Mouse (Mus musculus) limb, embryonic 14.5 days (tissue): ENCODE data around the gene Inpp5e. TPM values are rescaled to one million over a fixed set of nuclear protein-coding genes. Genes with fewer than 3 reads are reported as not detected.
A peak's percentile ranks its signal among the peaks of the same experiment; 100 is the strongest.

Source experiments
- ATAC-seq: fragments of 200-750 bp; cut with Nextera tagmentation; 2 replicates; pipeline ENCODE4 v1.8.0; 2017; ENCODE audit warnings: low read depth, moderate number of reproducible peaks, moderate TSS enrichment; ENCODE audit not compliant: low FRiP score
- DNase-seq: peaks from one replicate; pipeline ENCODE4 v3.0.0-alpha.2; 2015; ENCODE audit warnings: low spot score
- H3K27ac ChIP-seq: fragments of 300-500 bp; sonication (generic); replicated peaks from 2 replicates; pipeline ENCODE4 v1.5.1; 2014; ENCODE audit warnings: low read depth, mild to moderate bottlenecking, low read length, moderate library complexity, mixed read lengths
- H3K27me3 ChIP-seq: fragments of 300-500 bp; sonication (generic); 2 replicates; pipeline ENCODE4 v1.6.1; 2014; ENCODE audit warnings: low read length, mixed read lengths; ENCODE audit not compliant: control insufficient read depth, insufficient read depth
- H3K36me3 ChIP-seq: fragments of 300-500 bp; sonication (generic); 2 replicates; pipeline ENCODE4 v1.6.1; 2014; ENCODE audit warnings: mild to moderate bottlenecking, low read length, moderate library complexity, mixed read lengths; ENCODE audit not compliant: control insufficient read depth, insufficient read depth
- H3K4me1 ChIP-seq: fragments of 300-500 bp; sonication (generic); 2 replicates; pipeline ENCODE4 v1.6.1; 2014; ENCODE audit warnings: antibody characterized with exemption, low read length, mixed read lengths; ENCODE audit not compliant: control insufficient read depth, insufficient read depth
- H3K4me2 ChIP-seq: fragments of 300-500 bp; sonication (generic); replicated peaks from 2 replicates; pipeline ENCODE4 v1.6.1; 2014; ENCODE audit warnings: low read depth, mild to moderate bottlenecking, low read length, moderate library complexity; ENCODE audit not compliant: severe bottlenecking
- H3K4me3 ChIP-seq: fragments of 300-500 bp; sonication (generic); replicated peaks from 2 replicates; pipeline ENCODE4 v1.5.1; 2014; ENCODE audit warnings: low read length
- H3K9ac ChIP-seq: fragments of 300-500 bp; sonication (generic); 2 replicates; pipeline ENCODE4 v1.6.1; 2014; ENCODE audit warnings: mild to moderate bottlenecking, low read depth, low read length, moderate library complexity; ENCODE audit not compliant: severe bottlenecking
- H3K9me3 ChIP-seq: fragments of 300-500 bp; sonication (generic); 2 replicates; pipeline ENCODE4 v1.6.1; 2016; ENCODE audit warnings: low read length; ENCODE audit not compliant: control insufficient read depth
- POLR2A ChIP-seq: fragments of 200-500 bp; IDR thresholded peaks from 2 replicates; pipeline ENCODE4 v1.8.0; 2012; ENCODE audit warnings: inconsistent platforms, mild to moderate bottlenecking, moderate library complexity, borderline replicate concordance; ENCODE audit not compliant: insufficient read depth, insufficient read length; ENCODE audit errors: extremely low read depth
- WGBS: fragments of 180-500 bp; shearing (Covaris S2); extraction: QIAGEN DNeasy Blood & Tissue Kit; methylation state at CpG from one replicate; pipeline ENCODE4 v1.1.7; 2014; 5-methylcytosine and 5-hydroxymethylcytosine counted together
- polyA plus RNA-seq, 2 experiments: library from polyadenylated mRNA; depleted of rRNA in 1 of 2; stranded (reverse) in 1 of 2; unstranded in 1 of 2; fragments of >200 nt; fragmentation: Nextera tagmentation in 1 of 2; extraction: Ambion mirVana in 1 of 2; gene quantifications; 2 replicates each; pipeline versions ENCODE4 v1.2.1 to v1.2.3; 2012 to 2014

The Inpp5e gene
- polyA plus RNA-seq, 2 experiments, result 16.4 to 36.7 TPM

GRCm38 (mm10) chr2:26356678-26357077, 52.3 kb downstream of the Inpp5e start:
- ATAC-seq, result no peak
- Histone ChIP-seq H3K36me3 (peaks cover 2% of the 10 kb centered on the region; the same call in 1 of the 2 replicates), H3K27me3 (no peaks in the 10 kb centered on the region), H3K9me3 (no peaks in the 10 kb centered on the region), H3K4me1 (peaks cover 5% of the 10 kb centered on the region; the same call in 1 of the 2 replicates), H3K4me3 (no peak overlapping the region), H3K4me2 (no peak overlapping the region), H3K9ac (no peak overlapping the region), H3K27ac (no peak overlapping the region)
- no peak for DNase-seq
- no peak for TF ChIP-seq POLR2A
- WGBS, result 80% methylated on average over 7 of the region's 7 CpGs

GRCm38 (mm10) chr2:26356231-26356630, 52.8 kb downstream of the Inpp5e start:
- TF ChIP-seq POLR2A, result no peak

GRCm38 (mm10) chr2:26354401-26354800, 54.6 kb downstream of the Inpp5e start:
- H3K27ac ChIP-seq, result no peak overlapping the region
- no peak overlapping the region for H3K4me3 ChIP-seq
- H3K27me3 ChIP-seq, result no peaks in the 10 kb centered on the region
- DNase-seq (no peak), ATAC-seq (no peak)
- H3K36me3 ChIP-seq, result peaks cover 12% of the 10 kb centered on the region
- no peak overlapping the region for H3K4me2 ChIP-seq
- H3K9ac ChIP-seq, result no peak overlapping the region
- H3K4me1 ChIP-seq, result peaks cover 12% of the 10 kb centered on the region
- H3K9me3 ChIP-seq, result no peaks in the 10 kb centered on the region
- WGBS, result 91% methylated on average over 4 of the region's 4 CpGs
- TF ChIP-seq POLR2A, result no peak

More at GRCm38 (mm10) chr2:26356231-26356630, 52.8 kb downstream of the Inpp5e start:
- H3K9ac ChIP-seq, result no peak overlapping the region
- peaks cover 6% of the 10 kb centered on the region for H3K4me1 ChIP-seq
- WGBS, result 82% methylated on average over 4 of the region's 4 CpGs
- peaks cover 2% of the 10 kb centered on the region; the same call in 1 of the 2 replicates for H3K36me3 ChIP-seq
- ATAC-seq, result no peak
- H3K9me3 ChIP-seq, result no peaks in the 10 kb centered on the region
- no peak overlapping the region for H3K27ac ChIP-seq
- no peak overlapping the region for H3K4me3 ChIP-seq
- H3K4me2 ChIP-seq, result no peak overlapping the region
- DNase-seq, result no peak
- H3K27me3 ChIP-seq, result no peaks in the 10 kb centered on the region

GRCm38 (mm10) chr2:26353066-26353980, 55.7 kb downstream of the Inpp5e start:
- Histone ChIP-seq H3K36me3 (peaks cover 21% of the 10 kb centered on the region), H3K27ac (no peak overlapping the region), H3K4me3 (no peak overlapping the region), H3K9me3 (no peaks in the 10 kb centered on the region), H3K4me1 (peaks cover 12% of the 10 kb centered on the region), H3K27me3 (no peaks in the 10 kb centered on the region), H3K4me2 (peak overlapping the region; percentile 97), H3K9ac (no peak overlapping the region)
- 87% methylated on average over 11 of the region's 11 CpGs for WGBS
- no peak for ATAC-seq
- DNase-seq, result no peak
- no peak for TF ChIP-seq POLR2A

GRCm38 (mm10) chr2:26352291-26352910, 56.6 kb downstream of the Inpp5e start:
- H3K4me3 ChIP-seq, result peak overlapping the region; percentile 70
- peaks cover 30% of the 10 kb centered on the region for H3K36me3 ChIP-seq
- peaks cover 12% of the 10 kb centered on the region for H3K4me1 ChIP-seq
- H3K9me3 ChIP-seq, result no peaks in the 10 kb centered on the region
- 5% methylated on average over 35 of the region's 36 CpGs for WGBS
- no peak for DNase-seq
- ATAC-seq, result peak; percentile 23
- no peaks in the 10 kb centered on the region for H3K27me3 ChIP-seq
- no peak for TF ChIP-seq POLR2A
- peak overlapping the region; percentile 48; the same call in 1 of the 2 replicates for H3K27ac ChIP-seq
- peak overlapping the region; percentile 91 for H3K9ac ChIP-seq
- H3K4me2 ChIP-seq, result peak overlapping the region; percentile 97
